Mouse (Mus musculus) neutrophil, adult 83 days (primary cell): ENCODE data around the gene Zfp970. TPM values are rescaled to one million over a fixed set of nuclear protein-coding genes. Genes with fewer than 3 reads are reported as not detected.

ENCODE experiments used
- total RNA-seq, 2 experiments: library from RNA; stranded (reverse); gene quantifications; one replicate each; pipeline ENCODE4 v1.2.4; 2023

Zfp970 gene
- total RNA-seq, result 1 to 10 TPM; 2.0 to 2.1 TPM

DNA sequence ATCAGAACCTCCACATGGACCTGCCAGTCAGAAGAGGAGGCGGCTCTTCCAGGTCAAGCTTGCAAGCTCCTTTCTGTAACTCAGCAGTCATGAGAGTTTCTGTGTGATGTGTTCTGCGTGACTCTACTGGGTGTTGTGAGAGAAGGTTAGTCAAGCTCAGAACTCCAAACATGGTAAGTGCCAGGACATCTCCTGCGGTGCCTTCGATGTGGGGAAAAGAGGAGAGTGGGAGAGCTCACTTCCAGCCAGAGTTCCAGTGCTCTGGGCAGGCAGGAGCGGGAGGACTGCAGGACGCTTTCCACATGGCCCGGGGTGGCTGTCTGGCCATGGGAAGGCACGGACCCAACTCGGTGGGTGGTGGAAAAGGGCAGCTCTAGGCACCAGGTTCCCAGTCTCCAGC lies at the start of gene Zfp970:
TSS of gene Zfp970 (plus strand) at position 58 of the 400 bp plus-strand sequence.

GRCm38 (mm10) chr2:177498067-177498466 lies 33.5 kb downstream of the Zfp970 start, which contains the start of gene Gm14403:
TSS of gene Gm14403 (plus strand) at chr2:177498215.

Other genes with a start within 250 kb of the Zfp970 start
- gene Gm14409, start 197.7 kb upstream of the Zfp970 start, total RNA-seq, result not detected
- not detected for gene Gm14412, start 140.4 kb upstream of the Zfp970 start, total RNA-seq
- 1 to 10 TPM in 1 of 2 experiments, not detected in 1; 1.4 TPM for gene Gm14418, start 66.4 kb upstream of the Zfp970 start, total RNA-seq
- 1 to 10 TPM; 3.6 to 4.2 TPM for gene Gm14403, start 33.5 kb downstream of the Zfp970 start, total RNA-seq
- gene Gm14406, start 113.5 kb downstream of the Zfp970 start, total RNA-seq, result not detected